Mouse (Mus musculus) kidney, adult 18-20 months (tissue): ENCODE results near the gene Ifnar2.

Experiments
- DNase-seq: peaks from one replicate; pipeline ENCODE4 v3.0.0; 2021

Ifnar2 gene

DNA sequence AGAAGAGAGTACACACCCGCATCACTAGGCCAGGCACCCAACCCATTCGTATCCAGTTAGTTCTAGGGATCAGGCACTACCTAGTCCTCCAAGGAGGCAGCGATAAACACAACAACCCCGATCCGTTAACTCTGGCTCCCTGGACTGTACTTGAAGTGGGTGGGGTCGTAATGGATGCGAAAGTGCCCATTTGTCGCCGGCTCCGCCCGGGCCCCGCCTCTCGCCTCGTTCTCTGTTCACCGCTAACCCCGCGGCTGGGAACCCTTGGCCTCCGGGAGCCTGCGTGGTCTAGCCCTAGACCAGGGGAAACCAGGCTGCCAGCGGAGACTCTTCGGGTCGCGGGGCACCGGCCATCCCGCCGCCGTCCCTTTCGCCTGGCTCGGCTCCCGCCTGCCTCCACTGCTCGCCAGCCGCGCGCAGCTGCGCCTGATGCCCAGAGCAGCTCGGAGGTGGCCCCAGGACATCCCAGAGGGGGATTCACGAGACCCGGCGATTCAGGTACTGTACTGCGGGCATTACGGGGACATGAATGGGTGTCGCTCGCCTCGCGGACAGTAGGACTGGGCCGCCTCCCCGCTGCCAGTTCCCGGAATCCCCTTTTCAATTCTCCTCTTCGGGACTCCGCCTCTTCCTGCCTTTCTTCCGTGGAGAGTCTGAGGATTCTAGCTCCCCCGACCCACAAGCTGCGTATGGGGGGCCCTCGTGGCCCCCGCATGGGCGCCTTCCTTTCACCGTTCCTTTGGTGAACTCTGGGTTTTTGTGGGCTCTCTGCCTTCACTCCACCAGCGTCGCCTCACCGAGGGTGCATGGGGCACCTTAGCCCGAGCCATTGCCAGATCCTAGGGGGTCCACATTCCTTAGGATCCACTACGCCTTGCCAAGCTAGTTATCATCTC is at the start of gene Ifnar2:
Gene Ifnar2, plus strand, starts transcription at position 207 of the 896 bp plus-strand sequence.
- DNase-seq: peak; percentile 88

DNA sequence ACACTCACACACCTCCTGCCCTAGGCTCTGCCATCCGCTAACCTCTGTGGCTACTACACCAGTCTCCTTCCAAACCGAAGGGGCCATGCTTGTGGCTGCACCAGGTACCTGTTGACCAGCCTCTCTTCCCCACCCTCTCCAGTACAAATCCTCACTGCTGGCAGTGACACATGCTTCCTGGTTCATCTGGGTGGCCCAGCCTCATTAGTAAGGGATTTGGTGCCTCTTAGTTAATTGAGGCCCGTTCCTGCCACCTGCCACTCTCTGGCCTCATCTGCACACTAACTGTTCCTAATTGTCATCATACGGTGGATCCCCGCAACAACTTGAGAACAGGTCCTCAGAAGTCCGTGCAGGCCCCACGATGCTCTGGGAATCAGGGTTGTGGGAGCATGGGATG is 45.0 kb upstream of the Ifnar2 start:
- no peak for DNase-seq

DNA sequence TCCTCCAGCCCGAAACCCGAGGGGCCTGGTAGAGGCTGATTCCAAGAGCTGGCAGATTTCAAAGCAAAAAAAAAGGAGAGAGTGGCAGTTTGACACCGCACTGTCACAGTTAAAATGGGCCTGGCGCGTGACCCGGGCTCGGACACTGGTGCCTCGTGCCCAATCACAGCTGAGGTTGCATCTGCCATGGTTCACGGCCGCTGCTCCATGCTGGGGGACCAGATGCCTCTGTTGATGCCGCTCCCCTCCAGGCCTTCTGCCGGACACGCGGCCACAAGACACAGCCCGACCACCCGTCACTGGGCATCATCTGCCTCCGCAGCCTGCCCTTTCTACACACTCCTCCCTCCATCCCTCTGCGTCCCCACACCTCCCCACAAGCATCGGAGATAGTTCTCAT is 43.7 kb upstream of the Ifnar2 start:
- no peak for DNase-seq

DNA sequence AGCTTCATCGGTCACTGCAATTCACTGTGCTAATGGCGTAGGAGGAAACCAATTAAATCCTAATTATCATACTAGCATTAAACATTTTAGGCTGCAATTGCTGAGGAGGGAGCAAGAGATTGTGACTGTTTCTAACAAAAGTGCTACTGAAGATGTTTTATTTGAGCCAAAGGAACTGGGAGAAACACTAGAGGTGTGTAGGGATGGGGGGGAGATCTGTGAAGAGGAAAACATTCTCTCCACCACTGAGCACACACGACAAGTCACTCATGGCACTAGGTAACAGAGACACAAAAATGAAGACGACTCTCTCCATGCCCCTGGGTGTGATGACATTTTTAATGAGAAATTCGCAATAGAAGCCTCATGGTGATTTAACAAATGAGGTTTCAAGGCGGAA is 42.1 kb upstream of the Ifnar2 start:
- DNase-seq: no peak

DNA sequence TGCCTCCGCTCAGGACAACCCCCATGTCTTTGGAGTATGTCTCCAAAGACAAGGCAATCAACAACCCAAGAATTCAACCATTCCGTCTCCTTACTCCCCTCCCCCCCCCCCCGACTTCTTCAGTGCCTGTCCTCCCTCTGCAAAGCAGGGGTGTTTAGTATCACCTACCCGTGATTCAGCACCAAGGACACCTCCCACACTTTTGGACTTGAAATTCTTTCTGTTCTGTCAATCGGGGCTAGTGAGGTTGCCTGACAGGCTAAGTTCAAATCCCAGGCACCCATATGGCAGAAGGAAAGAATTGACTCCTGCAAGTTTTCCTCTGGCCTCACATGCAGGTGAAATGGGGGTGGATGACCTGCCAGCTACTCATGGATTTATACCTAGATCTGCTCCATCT is 41.4 kb upstream of the Ifnar2 start:
- no peak for DNase-seq

DNA sequence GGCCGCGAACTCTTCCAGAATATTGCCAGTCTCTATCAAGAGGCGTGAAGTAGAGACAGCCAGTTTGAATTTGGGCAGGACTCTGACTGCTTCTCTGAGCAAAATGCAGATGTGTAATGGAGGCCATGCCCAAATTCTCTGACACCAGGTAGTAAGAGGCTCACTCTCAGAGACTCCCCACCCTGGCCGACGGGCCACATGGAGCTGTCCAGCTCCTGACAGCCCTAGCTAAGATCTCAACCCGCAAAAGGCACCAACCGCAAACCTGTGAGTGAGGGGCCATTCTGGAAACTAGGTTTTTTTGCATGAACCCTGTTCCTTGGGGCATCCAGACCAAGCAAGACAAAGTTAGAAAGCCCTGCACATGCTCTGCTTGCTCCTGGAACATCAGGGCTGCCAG is 39.7 kb upstream of the Ifnar2 start:
- DNase-seq: no peak

DNA sequence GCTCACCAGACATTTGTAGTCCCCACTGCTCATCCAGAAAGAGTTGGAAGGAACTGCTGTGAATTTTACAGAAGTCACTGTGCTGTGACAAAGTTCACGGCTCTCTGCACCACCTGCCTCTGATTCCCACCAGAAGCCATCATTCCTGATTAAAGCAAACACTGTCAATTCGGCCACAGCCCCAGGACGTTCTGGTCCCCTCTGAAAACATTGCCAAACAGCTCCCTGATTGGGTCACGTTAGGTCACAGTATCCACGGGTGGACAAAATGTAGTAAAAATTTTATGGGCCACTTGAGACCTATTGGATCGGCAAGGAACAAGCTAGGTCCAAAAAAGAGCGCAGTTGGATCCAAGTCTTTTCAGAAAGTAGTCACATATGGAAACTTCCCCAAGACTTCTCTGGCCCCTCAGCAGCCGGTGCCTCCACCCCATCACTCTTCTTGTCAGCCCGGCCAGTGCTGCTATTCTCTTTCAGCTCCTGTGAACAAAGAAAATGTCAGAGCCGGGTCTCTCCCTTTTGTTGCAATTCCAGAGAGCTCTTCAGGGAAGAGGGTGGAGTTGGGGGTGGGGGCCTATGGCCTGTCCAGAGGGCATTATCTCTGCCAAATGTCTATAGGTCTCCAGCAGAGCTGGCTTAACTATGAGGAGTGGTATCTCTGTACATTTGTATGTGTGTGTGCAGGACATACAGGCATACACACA is 38.2 kb upstream of the Ifnar2 start:
- no peak for DNase-seq

DNA sequence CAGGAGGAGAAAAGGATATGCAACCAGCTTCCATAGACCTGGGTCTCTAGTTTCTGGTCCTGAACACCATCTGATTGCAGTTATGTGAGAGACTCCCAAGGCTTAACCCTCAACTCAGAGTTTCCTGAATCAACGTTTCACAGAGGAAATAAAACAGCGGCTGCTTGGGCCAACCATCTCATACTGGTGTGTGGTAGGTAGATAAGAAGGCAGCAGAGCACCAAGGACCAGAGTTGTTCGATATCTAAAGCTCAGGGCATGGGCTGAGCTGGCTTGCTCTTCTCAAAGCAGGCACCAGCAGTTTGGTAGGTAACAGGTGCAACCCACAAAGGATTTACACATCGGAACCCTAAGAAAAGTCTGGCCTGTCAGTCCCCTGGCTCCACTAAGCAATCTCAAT is 35.8 kb upstream of the Ifnar2 start:
- DNase-seq: no peak

DNA sequence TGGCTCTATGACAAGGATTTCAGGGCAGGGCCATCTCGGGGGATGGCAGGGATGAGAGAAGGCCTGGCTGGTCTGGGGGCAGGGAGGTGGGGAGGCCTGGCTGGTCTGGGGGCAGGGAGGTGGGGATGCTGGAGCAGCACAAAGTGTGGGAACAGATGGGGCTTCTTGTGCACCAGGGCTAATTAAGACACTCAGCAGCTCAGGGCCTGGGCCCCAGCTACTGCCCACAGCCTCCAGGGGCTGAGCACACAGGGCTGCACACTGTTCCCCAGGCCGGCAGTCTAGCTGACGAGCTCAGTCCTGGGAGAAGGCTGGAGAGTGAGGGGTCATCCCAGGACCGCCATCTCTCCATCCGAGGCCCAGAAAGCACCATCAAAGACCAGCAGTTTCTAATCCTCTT is 35.1 kb upstream of the Ifnar2 start:
- DNase-seq: no peak

DNA sequence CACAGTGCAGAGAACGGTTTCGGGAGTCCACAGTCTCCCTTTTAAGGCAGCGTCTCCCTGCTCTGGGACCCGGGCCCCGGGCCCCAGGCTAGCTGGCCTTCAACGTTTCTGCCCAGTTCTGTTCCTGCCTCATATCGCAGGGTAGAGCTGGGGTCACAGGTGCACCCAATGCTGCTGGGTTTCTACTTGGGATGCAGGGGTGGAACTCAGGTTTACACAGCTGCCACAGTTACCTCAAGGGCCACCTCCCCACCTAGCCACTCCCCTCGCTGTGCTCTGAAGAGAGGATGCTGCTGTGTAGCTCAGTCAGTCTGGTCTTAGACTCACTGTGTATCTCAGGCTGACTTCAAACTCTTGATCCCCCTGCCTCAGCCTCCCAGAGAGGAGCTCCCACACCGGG is 26.1 kb upstream of the Ifnar2 start:
- DNase-seq: no peak

DNA sequence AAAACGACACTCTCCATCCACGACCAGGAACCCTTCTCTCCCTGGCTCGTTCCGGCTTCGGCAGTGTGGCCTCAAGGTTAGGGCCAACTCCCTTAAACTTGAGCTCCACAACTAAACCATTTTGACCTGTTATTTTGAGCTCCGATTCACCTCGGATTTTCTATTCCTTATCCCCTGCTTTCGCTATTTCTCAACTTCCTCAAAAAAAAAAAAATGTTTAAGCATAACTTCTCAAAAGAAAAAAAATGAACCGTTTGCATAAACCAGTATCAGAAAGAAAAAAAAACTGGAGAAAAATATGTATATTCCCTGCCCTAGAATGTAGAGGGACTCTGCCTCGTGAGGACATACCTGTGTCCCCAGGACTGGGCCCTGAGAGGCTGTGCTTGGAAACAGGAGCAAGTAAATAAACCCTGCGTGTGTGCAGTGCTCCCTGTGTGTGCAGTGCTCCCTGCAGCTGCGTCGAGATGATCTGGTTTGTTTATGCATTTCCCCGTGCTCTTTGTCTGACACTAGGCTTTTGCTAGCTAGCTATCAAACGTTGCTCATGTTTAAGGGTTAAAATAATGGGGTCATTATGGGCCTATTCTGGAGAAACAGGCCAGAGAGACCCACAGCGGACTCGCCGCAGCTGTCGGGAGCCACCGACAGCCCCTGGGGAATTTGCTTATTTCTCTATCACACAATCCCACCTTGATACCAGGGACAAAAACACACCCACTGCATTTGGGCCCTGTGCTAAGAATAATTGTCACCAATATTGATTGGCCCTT is 24.9 kb upstream of the Ifnar2 start:
- DNase-seq: no peak

DNA sequence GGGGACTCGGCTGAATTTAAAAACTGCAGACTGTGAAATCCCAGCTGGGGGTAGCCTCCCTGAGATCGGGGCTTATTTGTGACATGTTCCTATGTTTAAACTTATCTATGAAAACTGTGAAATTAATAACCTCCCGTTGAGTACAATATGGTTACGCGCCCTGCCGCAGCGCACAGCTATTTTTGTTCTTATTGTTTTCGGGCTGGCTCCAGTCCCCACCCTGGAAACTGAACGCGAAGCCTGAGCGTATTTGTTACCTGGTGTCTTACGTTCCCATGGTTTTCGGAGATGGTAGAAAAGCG is 24.4 kb upstream of the Ifnar2 start:
- no peak for DNase-seq

DNA sequence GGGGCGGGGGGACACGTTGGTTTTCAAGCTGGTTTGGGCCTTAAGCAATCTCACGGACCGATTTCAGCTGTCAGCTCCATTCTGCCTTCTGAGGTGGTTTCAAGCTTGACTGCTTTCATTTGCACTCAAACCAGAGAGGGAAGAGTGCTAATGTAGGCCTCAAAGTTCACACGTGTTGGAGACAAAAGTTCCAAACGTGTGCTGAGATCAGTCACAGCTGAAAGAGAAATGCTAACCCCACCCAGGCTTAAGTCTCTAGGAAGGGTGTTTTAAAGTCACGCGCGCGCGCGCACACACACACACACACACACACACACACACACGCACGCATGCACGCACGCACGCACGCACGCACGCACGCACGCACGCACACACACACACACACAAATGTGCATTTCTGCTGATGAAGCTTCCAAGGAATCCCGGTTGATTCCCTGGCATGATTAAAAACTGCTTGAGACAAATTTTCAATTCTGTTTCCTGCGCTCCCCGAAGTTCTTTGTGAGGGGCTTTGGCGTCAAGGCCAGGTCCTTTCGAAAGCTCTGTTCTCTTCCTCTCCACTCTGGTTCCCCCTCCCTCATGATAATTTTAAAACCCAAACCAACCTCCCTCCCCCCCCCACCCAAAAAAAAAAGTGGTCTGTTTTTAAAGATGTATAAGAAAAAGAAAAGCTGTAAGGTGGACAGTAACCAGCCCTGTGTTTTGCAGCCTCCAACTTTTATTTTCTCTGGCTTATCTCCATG is 23.8 kb upstream of the Ifnar2 start:
- DNase-seq: peak; percentile 18

DNA sequence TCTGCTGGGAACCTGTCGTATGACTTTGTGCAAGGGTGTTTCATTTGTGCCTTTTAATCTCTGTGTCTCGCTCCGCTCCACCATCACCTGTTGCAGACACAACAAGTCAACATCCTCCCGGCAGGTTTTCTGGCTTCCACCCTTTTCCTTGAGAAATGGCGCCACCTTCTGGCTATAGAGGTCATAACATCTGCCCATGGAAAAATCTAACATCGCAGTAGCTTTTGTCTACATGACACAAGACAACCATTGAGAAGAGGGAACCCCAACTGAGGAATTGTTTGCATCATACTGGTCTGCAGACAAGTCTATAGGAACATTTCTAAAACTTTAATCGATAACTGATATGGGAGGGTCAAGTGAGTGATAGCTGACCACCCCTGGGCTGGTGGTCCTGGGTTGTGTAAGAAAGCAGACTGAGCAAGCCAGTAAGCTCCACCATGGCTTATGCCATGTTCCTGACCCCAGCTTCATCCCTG is 20.5 kb upstream of the Ifnar2 start:
- DNase-seq: peak; percentile 74

DNA sequence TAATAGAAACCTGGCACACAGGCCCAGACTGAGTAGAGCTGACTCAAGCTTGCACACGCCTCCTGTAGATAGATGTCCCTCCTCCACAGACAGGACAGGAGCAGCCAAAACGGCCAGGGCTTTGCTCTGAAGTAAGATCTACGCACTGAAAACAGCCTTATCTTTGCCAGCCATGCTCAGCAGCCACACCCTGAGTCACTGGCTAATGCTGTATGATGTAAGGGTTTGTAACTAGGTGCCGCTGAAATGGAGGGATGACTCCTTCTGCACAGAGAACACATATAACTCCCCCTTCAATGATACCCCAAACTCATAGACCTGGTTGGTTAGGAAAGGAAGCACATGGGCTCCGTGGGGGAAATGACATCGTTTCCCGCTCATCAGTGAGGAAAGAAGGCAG is 19.8 kb upstream of the Ifnar2 start:
- DNase-seq: no peak

DNA sequence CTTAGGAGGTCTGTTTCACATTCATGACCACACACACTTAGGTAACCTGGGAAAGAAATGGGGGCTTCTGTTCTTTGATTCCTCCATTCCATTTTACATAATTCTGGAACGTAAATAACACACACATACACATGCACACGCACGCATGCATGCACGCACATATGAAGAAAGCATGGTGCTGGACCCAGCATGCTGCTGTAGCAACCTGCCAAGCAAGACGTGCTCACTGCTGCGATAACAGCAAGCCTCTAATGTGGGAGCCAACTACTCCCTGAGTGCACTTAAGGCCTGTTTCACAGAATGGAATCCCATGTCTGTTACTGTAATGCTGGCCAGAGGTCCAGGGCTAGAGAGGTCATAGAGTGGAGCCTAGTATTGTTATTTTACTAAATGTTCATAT is 19.4 kb upstream of the Ifnar2 start:
- no peak for DNase-seq

DNA sequence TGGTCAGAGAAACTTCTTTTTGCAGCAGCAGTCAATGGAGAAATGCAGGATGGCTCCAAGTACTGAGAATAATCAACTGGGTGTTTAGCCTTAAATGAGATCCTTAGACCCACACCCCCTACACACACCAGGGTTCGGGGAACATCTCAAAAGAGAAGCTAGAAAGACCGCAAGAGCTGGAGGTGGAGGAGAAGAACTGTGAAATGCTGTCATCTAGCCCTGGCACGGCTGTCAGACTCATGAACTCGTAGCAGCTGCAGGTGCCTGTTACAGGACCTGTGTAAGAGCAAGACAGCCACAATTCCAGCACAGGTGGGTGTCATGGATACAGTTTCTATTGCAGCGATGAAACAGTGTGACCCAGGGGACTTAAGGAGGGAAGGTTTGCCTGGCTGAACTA is 18.9 kb upstream of the Ifnar2 start:
- DNase-seq: no peak

DNA sequence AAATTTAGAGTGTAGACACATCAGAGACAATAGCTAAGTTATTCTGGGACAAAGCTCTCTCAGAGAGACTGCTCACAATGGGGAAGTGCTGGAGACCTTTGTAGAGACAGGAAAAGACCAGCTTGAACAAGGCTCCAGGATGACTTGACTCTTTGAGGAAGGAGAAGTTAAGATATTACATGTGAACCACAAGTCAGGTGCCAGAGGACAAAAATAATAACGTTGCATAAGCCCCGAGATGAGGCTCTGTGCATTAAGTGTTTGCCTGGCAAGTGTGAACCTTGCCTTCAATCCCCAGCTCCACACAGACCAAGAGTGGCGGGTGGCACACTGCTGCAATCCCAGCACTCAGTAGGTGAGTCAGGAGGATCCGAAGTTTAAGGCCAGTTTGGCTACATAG is 18.0 kb upstream of the Ifnar2 start:
- DNase-seq: no peak

DNA sequence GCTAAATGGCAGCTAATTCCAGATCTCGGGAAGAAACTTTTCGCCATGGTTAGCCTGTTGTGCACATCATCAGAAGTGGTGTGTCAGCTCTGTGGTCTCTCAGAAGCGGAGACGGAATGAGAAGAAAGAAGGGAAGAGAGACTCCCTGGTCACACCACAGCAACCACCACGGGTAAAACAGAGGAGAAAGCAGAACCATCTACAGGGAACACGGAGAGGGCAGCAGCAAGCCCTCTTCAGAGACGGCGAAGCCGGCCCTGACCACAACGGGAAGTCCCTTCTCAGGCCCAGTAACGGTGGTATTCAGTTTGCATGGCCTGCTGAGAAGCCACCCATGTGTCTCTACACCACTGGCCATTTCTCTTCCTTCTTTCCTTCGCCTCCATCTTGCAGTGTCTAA is 17.4 kb upstream of the Ifnar2 start:
- DNase-seq: no peak

DNA sequence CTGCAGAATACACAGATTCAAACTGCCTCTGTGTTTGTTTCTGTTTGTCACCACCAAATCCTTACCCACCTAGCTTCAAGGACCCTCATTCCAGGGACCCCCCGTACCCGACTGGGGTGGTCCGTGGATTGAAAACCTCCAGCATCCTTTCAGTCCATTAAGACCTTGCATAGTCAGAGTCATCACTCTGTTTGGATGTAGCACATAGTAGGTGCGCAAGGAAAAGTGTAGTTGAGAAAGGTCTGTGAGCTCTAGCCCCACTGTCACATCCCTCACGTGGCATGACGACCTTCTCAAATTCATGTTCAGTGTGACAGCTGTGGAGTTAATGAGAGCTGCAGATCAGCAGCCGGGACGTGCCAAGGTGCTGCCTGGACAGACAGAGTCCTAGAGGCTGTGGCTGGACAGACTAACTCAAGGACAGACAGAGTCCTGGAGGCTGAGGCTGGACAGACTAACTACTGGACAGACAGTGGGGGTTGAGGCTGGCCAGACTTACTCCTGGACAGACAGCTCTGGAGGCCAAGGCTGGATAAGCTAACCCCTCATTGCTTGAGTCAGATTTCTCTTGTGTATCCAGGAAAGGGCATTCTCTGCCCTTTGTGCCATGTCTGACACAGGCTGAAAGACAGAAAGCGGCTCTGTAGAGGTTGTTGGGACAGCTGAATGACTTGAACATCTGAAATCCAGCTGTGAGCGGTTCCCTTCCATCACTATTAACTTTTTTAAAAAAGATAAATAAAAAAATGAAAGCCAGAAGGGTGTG is 15.6 kb upstream of the Ifnar2 start:
- no peak for DNase-seq

DNA sequence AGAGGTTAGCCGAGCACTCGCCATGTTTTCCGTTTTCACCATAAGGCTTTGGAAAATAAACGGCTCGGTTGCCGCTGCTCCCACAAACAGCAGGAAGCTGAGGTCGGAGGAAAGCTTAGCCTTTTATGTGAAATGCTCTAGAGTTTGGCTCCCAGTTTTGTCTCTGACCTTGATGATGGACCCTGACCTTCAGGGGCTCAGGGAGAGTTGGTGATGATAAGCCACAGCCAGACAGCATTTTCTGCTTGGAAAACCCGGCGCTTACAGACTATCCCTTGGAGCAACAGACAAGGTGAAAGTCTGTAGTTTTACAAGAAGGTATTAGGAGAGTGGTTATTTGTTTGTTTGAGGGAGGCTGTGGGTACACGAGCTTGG is 15.1 kb upstream of the Ifnar2 start:
- no peak for DNase-seq

DNA sequence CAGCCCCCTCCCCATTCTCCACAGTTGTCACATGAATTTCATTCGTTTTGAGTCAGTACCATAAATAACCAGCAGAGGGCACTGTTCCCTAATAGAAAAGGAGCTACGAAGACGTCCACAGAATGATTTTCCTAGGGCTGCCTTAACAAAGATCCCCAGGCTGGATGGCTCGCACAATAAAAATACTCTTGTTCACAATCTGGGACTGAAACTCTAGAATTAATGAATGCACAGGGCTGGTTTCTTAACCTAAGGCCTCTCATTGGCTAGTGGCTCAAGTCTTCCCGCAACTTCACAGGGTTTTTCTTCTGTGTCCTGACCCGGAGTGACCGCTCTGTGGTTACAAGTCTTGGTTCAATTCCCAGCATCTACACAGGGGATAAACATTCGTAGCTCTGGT is 14.0 kb upstream of the Ifnar2 start:
- peak; percentile 52 for DNase-seq
